Mouse (Mus musculus) kidney, embryonic 14.5 days (tissue): ENCODE data around the gene Gnb1l. TPM values are rescaled to one million over a fixed set of nuclear protein-coding genes. Genes with fewer than 3 reads are reported as not detected.

Source experiments
- ATAC-seq: fragments of 200-750 bp; cut with Nextera tagmentation; 2 replicates; pipeline ENCODE4 v1.8.0; 2017; ENCODE audit warnings: moderate number of reproducible peaks, mild to moderate bottlenecking, moderate TSS enrichment, moderate library complexity; ENCODE audit not compliant: low FRiP score, low TSS enrichment
- H3K27ac ChIP-seq: fragments of 300-500 bp; sonication (generic); 2 replicates; pipeline ENCODE4 v1.5.1; 2014; ENCODE audit warnings: low read depth, mild to moderate bottlenecking, low read length, moderate library complexity, mixed read lengths
- H3K27me3 ChIP-seq: fragments of 300-500 bp; sonication (generic); 2 replicates; pipeline ENCODE4 v1.6.1; 2014; ENCODE audit warnings: mild to moderate bottlenecking, low read length; ENCODE audit not compliant: control insufficient read depth, insufficient read depth
- H3K36me3 ChIP-seq: fragments of 300-500 bp; sonication (generic); 2 replicates; pipeline ENCODE4 v1.6.1; 2014; ENCODE audit warnings: low read length, mixed read lengths; ENCODE audit not compliant: control insufficient read depth, insufficient read depth
- H3K4me1 ChIP-seq: fragments of 300-500 bp; sonication (generic); 2 replicates; pipeline ENCODE4 v1.6.1; 2014; ENCODE audit warnings: low read length, mixed read lengths; ENCODE audit not compliant: control insufficient read depth, insufficient read depth
- H3K4me2 ChIP-seq: fragments of 300-500 bp; sonication (generic); replicated peaks from 2 replicates; pipeline ENCODE4 v1.6.1; 2014; ENCODE audit warnings: low read depth, mild to moderate bottlenecking, low read length
- H3K4me3 ChIP-seq: fragments of 300-500 bp; sonication (generic); 2 replicates; pipeline ENCODE4 v1.5.1; 2014; ENCODE audit warnings: mild to moderate bottlenecking, low read length
- H3K9ac ChIP-seq: fragments of 300-500 bp; sonication (generic); 2 replicates; pipeline ENCODE4 v1.6.1; 2014; ENCODE audit warnings: low read depth, mild to moderate bottlenecking, low read length, moderate library complexity
- H3K9me3 ChIP-seq: fragments of 300-500 bp; sonication (generic); 2 replicates; pipeline ENCODE4 v1.6.1; 2016; ENCODE audit warnings: low read length; ENCODE audit not compliant: control insufficient read depth
- WGBS: fragments of 180-500 bp; shearing (Covaris S2); extraction: QIAGEN DNeasy Blood & Tissue Kit; methylation state at CpG from one replicate; pipeline ENCODE4 v1.1.7; 2014; 5-methylcytosine and 5-hydroxymethylcytosine counted together
- polyA plus RNA-seq: library from polyadenylated mRNA; unstranded; fragments of >200 nt; fragmentation: Nextera tagmentation; extraction: Ambion mirVana; gene quantifications from 2 replicates; pipeline ENCODE4 v1.2.1, GENCODE M21; 2014

Gene Gnb1l
- polyA plus RNA-seq, 1 experiment from 2014 or later, result 18.0 TPM

DNA sequence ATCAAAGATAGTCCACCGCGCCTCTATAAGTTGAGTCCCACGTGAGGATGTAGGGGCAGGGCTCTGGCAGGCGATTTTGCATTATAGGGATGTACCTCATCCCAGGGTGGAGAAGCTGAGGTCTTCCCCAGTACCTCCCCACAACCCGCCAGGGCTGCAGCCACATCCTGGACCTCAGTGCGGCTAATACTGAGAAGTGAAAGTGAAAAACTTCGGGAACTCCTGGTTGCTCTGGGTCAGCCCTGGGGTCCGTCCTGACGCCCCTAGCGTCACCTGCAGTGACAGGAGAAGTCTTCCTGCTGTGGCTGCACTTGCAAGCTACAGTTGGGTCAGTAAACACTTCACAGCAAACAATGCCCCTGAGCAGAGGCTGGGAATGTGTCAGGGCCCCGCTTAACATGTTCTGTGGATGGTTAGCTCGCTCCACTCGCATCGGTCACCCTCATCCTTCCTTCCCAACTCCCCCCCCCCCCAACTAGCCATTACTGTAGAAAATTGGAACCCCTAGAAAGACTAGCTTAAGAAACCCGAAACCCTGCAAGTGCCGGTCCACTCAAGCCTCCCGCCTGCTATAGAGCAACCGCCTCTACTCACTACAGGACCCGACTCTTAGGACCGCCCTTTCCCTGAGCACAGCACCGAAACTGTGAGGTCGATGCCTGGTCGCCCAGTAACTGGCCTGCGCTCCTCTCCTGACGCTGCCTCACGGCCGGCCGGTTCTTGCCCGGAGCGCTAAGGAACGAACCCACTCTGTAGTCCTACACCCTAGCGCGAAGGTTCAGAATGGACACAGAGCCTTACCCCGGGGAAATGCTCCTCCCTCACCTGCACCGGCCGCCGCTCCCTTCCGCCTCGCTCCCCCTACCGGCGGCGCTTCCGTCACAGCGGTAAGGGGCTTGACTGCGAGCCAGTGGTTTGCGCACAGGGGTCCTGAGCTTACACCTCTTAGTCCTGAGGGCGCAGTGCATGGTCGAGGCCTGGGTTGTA is 91.6 kb downstream of the Gnb1l start, which contains the start of gene Tbx1:
Gene Tbx1 (minus strand): TSS at position 868 of the 987 bp plus-strand sequence.
- H3K4me1 ChIP-seq, result peaks cover 20% of the 10 kb centered on the region
- H3K36me3 ChIP-seq, result no peaks in the 10 kb centered on the region
- WGBS, result 2% methylated on average over 48 of the region's 48 CpGs
- no peaks in the 10 kb centered on the region for H3K9me3 ChIP-seq
- peak within 1 kb of the TSS; percentile 35 for H3K4me2 ChIP-seq
- ATAC-seq, result no peak; the same call in 1 of the 2 replicates
- peak within 1 kb of the TSS; percentile 27 for H3K4me3 ChIP-seq
- H3K9ac ChIP-seq, result no peak within 1 kb of the TSS
- H3K27ac ChIP-seq, result no peak within 1 kb of the TSS
- peaks cover 91% of the 10 kb centered on the region for H3K27me3 ChIP-seq

DNA sequence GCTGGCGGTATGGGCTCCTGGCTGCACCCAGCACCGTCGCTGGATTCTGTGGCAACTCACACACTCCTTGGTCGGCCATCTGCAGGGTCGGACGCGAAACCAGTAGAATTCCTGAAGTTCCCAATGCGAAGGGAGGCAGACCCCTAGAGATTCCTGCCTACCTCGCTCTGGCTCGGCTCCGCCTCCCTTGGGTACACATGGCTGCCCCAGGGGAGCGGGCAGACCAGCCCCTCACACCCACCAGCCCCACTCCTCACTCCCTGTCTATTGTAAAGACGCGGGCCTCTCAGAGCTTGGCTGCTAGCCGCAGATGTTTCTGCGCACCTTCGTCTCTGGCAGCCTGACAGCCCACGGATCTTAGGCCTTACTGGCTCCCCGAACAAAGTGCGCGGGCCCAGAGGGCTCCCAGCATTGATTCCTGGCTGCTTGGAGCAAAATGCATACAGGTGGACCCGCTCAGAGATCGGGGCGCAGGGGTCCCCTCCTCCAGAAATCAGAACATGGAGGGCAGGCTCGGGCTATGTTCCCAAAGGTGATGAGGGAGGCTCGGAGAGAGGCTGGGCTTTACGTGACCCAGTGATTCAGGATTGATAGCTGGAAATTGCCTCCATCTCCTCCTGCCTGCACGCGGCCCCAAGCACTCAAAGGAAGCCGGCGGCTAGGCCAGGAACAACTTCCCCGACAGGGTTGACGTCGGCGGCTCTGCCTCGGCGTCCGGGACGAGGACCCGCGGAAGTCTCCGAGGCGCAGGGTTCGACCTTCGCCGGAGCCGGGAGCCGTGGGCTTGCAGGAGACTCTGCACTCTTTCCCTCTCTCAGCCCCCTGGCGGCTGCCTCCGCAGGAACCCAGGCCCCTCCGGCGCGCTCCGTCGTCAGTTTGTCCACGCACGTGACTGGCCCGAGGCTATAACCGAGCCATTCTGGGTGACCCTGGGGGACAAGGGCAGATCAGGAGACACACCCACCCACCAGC is 92.8 kb downstream of the Gnb1l start:
- H3K9ac ChIP-seq, result no peak overlapping the region
- peaks cover 16% of the 10 kb centered on the region for H3K4me1 ChIP-seq
- no peaks in the 10 kb centered on the region for H3K9me3 ChIP-seq
- peaks cover 82% of the 10 kb centered on the region for H3K27me3 ChIP-seq
- 0 out of 2 replicates have a peak, but pooled peaks have one; percentile 6 for ATAC-seq
- 2% methylated on average over 58 of the region's 59 CpGs for WGBS
- no peak overlapping the region for H3K27ac ChIP-seq
- H3K4me3 ChIP-seq, result peak overlapping the region; percentile 24
- H3K4me2 ChIP-seq, result peak overlapping the region; percentile 33
- H3K36me3 ChIP-seq, result no peaks in the 10 kb centered on the region

DNA sequence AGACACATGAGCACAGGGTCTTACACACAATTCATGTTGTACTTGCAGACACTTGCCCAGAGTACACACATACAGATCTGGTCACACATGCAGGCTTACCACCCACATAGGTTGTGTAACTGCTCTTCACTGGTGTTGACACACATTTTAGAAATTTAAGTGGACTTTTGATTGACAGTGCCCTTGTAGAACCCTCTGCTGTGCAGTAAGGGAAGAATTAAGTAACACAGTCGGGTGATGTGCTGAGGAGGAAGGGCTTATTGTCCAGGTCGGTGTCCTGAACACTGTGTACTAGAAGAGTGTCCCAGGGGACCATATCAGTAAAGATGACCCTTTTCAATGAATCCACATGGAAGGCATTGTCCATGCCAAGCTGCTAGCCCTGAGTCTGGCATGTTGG is 95.4 kb downstream of the Gnb1l start:
- Histone ChIP-seq H3K4me3 (no peak overlapping the region), H3K4me1 (peaks cover 13% of the 10 kb centered on the region), H3K4me2 (no peak overlapping the region), H3K36me3 (no peaks in the 10 kb centered on the region), H3K27ac (no peak overlapping the region), H3K9me3 (no peaks in the 10 kb centered on the region), H3K27me3 (peaks cover 56% of the 10 kb centered on the region), H3K9ac (no peak overlapping the region)
- no peak for ATAC-seq
- 68% methylated on average over 2 of the region's 2 CpGs for WGBS

DNA sequence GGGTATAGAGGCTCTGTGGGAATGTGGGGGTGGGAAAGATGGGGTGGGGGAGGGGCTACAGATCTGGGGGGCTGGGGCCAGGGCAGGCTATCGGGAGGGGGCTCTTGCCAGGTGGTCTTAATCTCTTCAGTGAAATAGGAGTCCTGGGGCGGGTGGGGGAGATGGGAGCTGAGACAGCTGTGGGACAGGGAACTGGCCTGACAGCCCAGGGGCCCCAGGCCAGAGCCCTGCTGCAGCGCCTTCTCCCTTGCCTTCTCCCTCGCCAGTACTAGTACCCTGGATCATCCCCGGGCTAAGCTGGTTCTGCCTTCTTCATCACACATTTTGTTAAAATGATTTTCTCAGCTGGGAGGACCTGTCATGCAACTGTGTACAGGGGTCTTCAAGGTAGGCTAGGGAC is 97.7 kb downstream of the Gnb1l start:
- H3K4me1 ChIP-seq, result peaks cover 7% of the 10 kb centered on the region
- no peak overlapping the region for H3K9ac ChIP-seq
- no peak overlapping the region for H3K4me2 ChIP-seq
- WGBS, result 43% methylated on average over 5 of the region's 5 CpGs
- H3K27me3 ChIP-seq, result peaks cover 36% of the 10 kb centered on the region
- no peak for ATAC-seq
- H3K4me3 ChIP-seq, result no peak overlapping the region
- no peaks in the 10 kb centered on the region for H3K9me3 ChIP-seq
- H3K27ac ChIP-seq, result no peak overlapping the region
- H3K36me3 ChIP-seq, result no peaks in the 10 kb centered on the region

DNA sequence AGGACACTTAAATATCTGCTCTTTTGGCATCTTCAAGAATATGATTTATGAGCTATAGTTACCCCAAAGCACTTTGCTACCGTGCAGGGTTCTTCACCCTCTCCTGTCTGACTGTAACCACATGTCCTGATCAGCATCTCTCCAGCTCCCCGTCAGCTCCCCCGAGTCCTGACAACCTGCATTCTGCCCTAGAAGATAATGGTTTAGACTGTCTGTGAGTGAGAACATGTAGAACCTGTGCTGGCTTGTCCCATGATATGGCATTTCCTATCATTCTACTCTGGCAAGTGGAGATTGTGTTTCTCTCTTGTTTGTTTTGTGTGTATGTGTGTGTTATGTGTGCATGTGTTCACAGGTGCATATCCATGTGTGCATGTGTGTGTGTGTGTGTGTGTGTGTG is 99.5 kb downstream of the Gnb1l start:
- H3K4me3 ChIP-seq, result no peak overlapping the region
- ATAC-seq, result no peak
- no peak overlapping the region for H3K9ac ChIP-seq
- no peak overlapping the region for H3K4me2 ChIP-seq
- no peak overlapping the region for H3K27ac ChIP-seq
- WGBS, result 68% methylated on average over 3 of the region's 3 CpGs
- no peaks in the 10 kb centered on the region for H3K9me3 ChIP-seq
- peaks cover 6% of the 10 kb centered on the region; the same call in 1 of the 2 replicates for H3K4me1 ChIP-seq
- peaks cover 24% of the 10 kb centered on the region for H3K27me3 ChIP-seq
- H3K36me3 ChIP-seq, result no peaks in the 10 kb centered on the region

DNA sequence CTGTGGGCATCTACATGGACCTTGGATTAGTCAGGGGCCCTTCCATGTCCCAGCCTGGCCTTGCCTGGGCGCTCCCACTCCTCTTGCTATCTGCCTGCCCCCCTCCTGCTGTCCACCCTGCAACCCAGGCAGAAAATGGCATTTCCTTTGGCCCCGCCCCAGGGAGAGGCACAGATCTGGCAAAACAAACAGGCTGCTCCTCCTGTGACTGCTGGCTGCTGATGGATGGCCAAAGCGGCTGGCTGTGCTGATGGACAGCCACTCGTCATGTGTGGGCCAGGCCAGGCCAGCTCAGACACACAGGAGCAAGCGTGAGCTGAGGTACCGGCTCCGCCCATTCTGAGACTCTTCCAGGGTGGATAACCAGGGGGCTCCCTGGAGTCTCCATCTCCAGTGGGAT is 102.9 kb downstream of the Gnb1l start:
- H3K4me3 ChIP-seq, result no peak overlapping the region
- H3K36me3 ChIP-seq, result no peaks in the 10 kb centered on the region
- no peak overlapping the region for H3K27ac ChIP-seq
- H3K27me3 ChIP-seq, result 0 out of 2 replicates have a peak, but pooled peaks cover 3% of the 10 kb centered on the region
- no peak overlapping the region for H3K4me2 ChIP-seq
- H3K9ac ChIP-seq, result no peak overlapping the region
- H3K4me1 ChIP-seq, result peaks cover 9% of the 10 kb centered on the region; the same call in 1 of the 2 replicates
- WGBS, result 58% methylated on average over 7 of the region's 7 CpGs
- H3K9me3 ChIP-seq, result no peaks in the 10 kb centered on the region
- ATAC-seq, result no peak

DNA sequence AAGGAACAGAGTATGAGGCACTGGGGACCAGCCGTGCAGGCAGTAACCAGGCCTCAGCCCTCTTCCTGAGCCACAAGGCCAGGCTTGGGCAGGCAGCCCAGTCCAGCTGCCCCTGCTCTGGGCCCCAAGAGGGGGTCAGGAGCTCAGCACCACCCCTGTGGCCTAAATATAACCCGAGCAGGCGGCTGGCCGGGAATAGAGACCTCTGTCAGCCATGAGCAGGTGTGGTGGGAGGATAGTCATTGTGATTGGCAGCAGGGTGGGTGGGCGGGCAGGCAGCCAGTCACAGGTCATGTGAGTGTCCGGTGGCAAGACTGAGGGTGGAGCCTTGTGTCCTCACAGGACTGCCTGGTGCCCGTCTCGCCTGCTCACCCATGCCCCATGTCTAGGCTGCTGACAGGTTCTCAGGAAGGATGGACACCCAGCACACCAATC is 105.8 kb downstream of the Gnb1l start:
- Histone ChIP-seq H3K9me3 (no peaks in the 10 kb centered on the region), H3K9ac (no peak overlapping the region), H3K27ac (no peak overlapping the region), H3K4me1 (peaks cover 18% of the 10 kb centered on the region), H3K4me2 (no peak overlapping the region), H3K36me3 (no peaks in the 10 kb centered on the region), H3K4me3 (no peak overlapping the region), H3K27me3 (peaks cover 9% of the 10 kb centered on the region; the same call in 1 of the 2 replicates)
- 33% methylated on average over 8 of the region's 8 CpGs for WGBS
- peak; percentile 40 for ATAC-seq

DNA sequence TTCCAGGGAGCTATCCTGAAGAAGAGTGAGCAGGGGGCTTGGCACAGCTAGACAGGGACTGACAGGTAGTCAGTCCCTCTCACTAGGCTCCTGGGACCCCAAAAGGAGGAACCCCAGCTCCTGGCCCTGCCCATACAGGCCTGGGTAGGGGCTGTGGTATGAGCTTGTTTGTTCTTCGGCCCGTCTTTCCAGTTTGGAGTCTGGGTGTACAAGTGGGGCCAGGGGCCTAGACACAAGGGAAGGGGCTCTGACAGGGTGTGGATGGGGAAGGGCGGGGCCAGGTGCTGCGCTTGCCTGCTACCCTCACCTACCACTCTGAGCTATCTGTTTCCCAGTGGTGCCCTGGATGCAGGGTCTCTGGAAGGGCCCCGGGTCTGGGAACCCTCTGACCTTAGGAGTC is 107.2 kb downstream of the Gnb1l start:
- Histone ChIP-seq H3K9me3 (no peaks in the 10 kb centered on the region), H3K4me2 (no peak overlapping the region), H3K4me3 (no peak overlapping the region), H3K27ac (no peak overlapping the region), H3K27me3 (peaks cover 19% of the 10 kb centered on the region; the same call in 1 of the 2 replicates), H3K36me3 (no peaks in the 10 kb centered on the region), H3K9ac (no peak overlapping the region), H3K4me1 (peaks cover 18% of the 10 kb centered on the region)
- 84% methylated on average over 5 of the region's 5 CpGs for WGBS
- no peak for ATAC-seq
